Mouse (Mus musculus) T-cell, adult 66 days (primary cell): Measurements from ENCODE around the gene Oas2. TPM values are rescaled to one million over a fixed set of nuclear protein-coding genes. Genes with fewer than 3 reads are reported as not detected.

Experiments used
- total RNA-seq, 2 experiments: library from RNA; stranded (reverse); gene quantifications; 3 replicates in 1 of 2; 4 replicates in 1 of 2; pipeline ENCODE4 v1.2.4; 2023

The Oas2 gene
- total RNA-seq = 1 to 10 TPM; 6.1 to 8.0 TPM

GRCm38 (mm10) chr5:120749688-120750087 is at the start of gene Oas2:
Gene Oas2 (minus strand): TSS chr5:120749853.

GRCm38 (mm10) chr5:120795480-120796034 is 45.9 kb upstream of the Oas2 start, which contains the start of gene Oas1e:
Gene Oas1e (minus strand): TSS chr5:120795530.

GRCm38 (mm10) chr5:120777478-120777877 is 27.8 kb upstream of the Oas2 start, which contains the start of gene Oas3:
Gene Oas3 (minus strand): TSS chr5:120777661.

GRCm38 (mm10) chr5:120711827-120712226 is 37.8 kb downstream of the Oas2 start, which contains the start of gene Dtx1:
Gene Dtx1 (minus strand): TSS chr5:120711927.

Other genes with a start within 250 kb of the Oas2 start
- gene Plbd2, start 246.2 kb downstream of the Oas2 start, total RNA-seq = 10 to 100 TPM; 18.1 to 23.8 TPM
- gene Slc8b1, start 238.7 kb downstream of the Oas2 start, total RNA-seq = 10 to 100 TPM in 1 of 2 experiments, 1 to 10 TPM in 1; 6.4 to 15.8 TPM
- gene Tpcn1, start 161.2 kb downstream of the Oas2 start, total RNA-seq = 10 to 100 TPM; 57.7 to 59.8 TPM
- 1 to 10 TPM; 1.0 to 1.9 TPM for gene Iqcd, start 160.8 kb downstream of the Oas2 start, total RNA-seq
- 1 to 10 TPM; 5.4 to 8.3 TPM for gene Rita1, start 137.3 kb downstream of the Oas2 start, total RNA-seq
- gene Ddx54, start 137.1 kb downstream of the Oas2 start, total RNA-seq = 100 to 1,000 TPM; 114 to 120 TPM
- gene Cfap73, start 115.6 kb downstream of the Oas2 start, total RNA-seq = not detected
- 10 to 100 TPM; 18.9 to 25.5 TPM for gene Rasal1, start 101.0 kb downstream of the Oas2 start, total RNA-seq
- 100 to 1,000 TPM; 257 to 297 TPM for gene Dtx1, start 37.9 kb downstream of the Oas2 start, total RNA-seq
- 10 to 100 TPM; 15.4 to 27.4 TPM for gene Oas3, start 27.8 kb upstream of the Oas2 start, total RNA-seq
- gene Oas1e, start 45.7 kb upstream of the Oas2 start, total RNA-seq = 1 to 10 TPM in 1 of 2 experiments, under 1 TPM in 1; 0.74 to 1.8 TPM
- 10 to 100 TPM; 11.0 to 13.1 TPM for gene Oas1c, start 62.7 kb upstream of the Oas2 start, total RNA-seq
- gene Oas1f, start 97.5 kb upstream of the Oas2 start, total RNA-seq = not detected
- not detected for gene Oas1h, start 111.6 kb upstream of the Oas2 start, total RNA-seq
- not detected for gene Oas1g, start 137.8 kb upstream of the Oas2 start, total RNA-seq
- 1 to 10 TPM; 3.1 to 5.1 TPM for gene Oas1a, start 157.7 kb upstream of the Oas2 start, total RNA-seq
- gene Oas1d, start 164.7 kb upstream of the Oas2 start, total RNA-seq = not detected